In genomic region chr12:102713153-102713865, GRCm38 (mm10) we compare ENCODE assay signal across 24 mouse cellular contexts. TPM values are rescaled to one million over a fixed set of nuclear protein-coding genes. Genes with fewer than 3 reads are reported as not detected.
DNase-seq lines count a peak whose midpoint lies in the region; ATAC-seq and TF ChIP-seq lines count a peak whose summit lies in the region.
"Had no signal": no experiment of that assay in that cellular context is flagged by ENCODE, and none has a peak within 500 bp of the region (broad histone marks: within the 10 kb centered on the region; RNA-seq: fewer than 3 reads in every experiment).

No protein-coding gene starts in this region.

- DNase-seq in adrenal gland, postnatal 10 days: peak; percentile 42
- no peak for DNase-seq in adrenal gland, adult 8-10 months
- no peak for DNase-seq in kidney, postnatal 0 days (ENCODE audit: low spot score)
- no peak for DNase-seq in kidney, adult 9 months
- no peak for DNase-seq in embryo, embryonic 10 days (ENCODE audit: low spot score)
- DNase-seq: cerebellum, adult 8-10 months; gastrocnemius, postnatal 25 days; kidney, postnatal 36 days; lung, adult 2 months; thymus, postnatal 14 days had no signal

- H3K9ac ChIP-seq in kidney, postnatal 0 days (ENCODE audit: low read depth, low read length): no peak overlapping the region
- no peak overlapping the region for H3K9ac ChIP-seq in forebrain, embryonic 15.5 days (replicated peaks)
- H3K9ac ChIP-seq: heart, embryonic 13.5 days; hindbrain, embryonic 15.5 days; neural tube, embryonic 13.5 days had no signal

- no peak overlapping the region for H3K4me3 ChIP-seq in kidney, postnatal 0 days (replicated peaks; ENCODE audit: low read depth, low read length)
- no peak overlapping the region for H3K4me3 ChIP-seq in forebrain, embryonic 15.5 days
- H3K4me3 ChIP-seq: erythroblast, embryonic 14.5 days; heart, embryonic 13.5 days; hindbrain, embryonic 15.5 days; neural tube, embryonic 13.5 days had no signal

- no peaks in the 10 kb centered on the region for H3K4me1 ChIP-seq in kidney, postnatal 0 days (replicated peaks; ENCODE audit: insufficient read depth, low read length)
- H3K4me1 ChIP-seq in forebrain, embryonic 15.5 days: no peaks in the 10 kb centered on the region
- H3K4me1 ChIP-seq: hindbrain, embryonic 15.5 days; neural tube, embryonic 13.5 days had no signal

- no peak for TF ChIP-seq CTCF in kidney, postnatal 0 days (IDR thresholded peaks at IDR 0.05; ENCODE audit: low read depth)

- no peaks in the 10 kb centered on the region for H3K27me3 ChIP-seq in kidney, postnatal 0 days (ENCODE audit: insufficient read depth, low read length)
- no peaks in the 10 kb centered on the region for H3K27me3 ChIP-seq in forebrain, embryonic 15.5 days
- H3K27me3 ChIP-seq: heart, embryonic 13.5 days; hindbrain, embryonic 15.5 days; neural tube, embryonic 13.5 days; Patski had no signal

- 51% methylated on average over 20 of the region's 20 CpGs for WGBS in kidney, postnatal 0 days
- WGBS in forebrain, embryonic 15.5 days: 81% methylated on average over 20 of the region's 20 CpGs

- ATAC-seq in kidney, postnatal 0 days (replicated peaks; ENCODE audit: low FRiP score, low read depth): no peak
- ATAC-seq in common myeloid progenitor, adult 5-6 weeks (replicated peaks; ENCODE audit: low read depth, poor library complexity, severe bottlenecking): peak; percentile 59; the same call in 1 of the 2 replicates
- 0 out of 2 replicates have a peak, but pooled peaks have one; percentile 34 for ATAC-seq in megakaryocyte-erythroid progenitor cell, adult 5-6 weeks (replicated peaks; ENCODE audit: low FRiP score, low TSS enrichment, poor library complexity, severe bottlenecking)
- ATAC-seq in forebrain, embryonic 15.5 days (replicated peaks): no peak
- ATAC-seq: intestine, postnatal 0 days; Patski had no signal

- no peak overlapping the region for H3K4me2 ChIP-seq in kidney, postnatal 0 days (ENCODE audit: low read length)
- H3K4me2 ChIP-seq in forebrain, embryonic 15.5 days (replicated peaks): no peak overlapping the region
- H3K4me2 ChIP-seq: heart, embryonic 13.5 days; hindbrain, embryonic 15.5 days; neural tube, embryonic 13.5 days had no signal

- peak overlapping the region; percentile 19; the same call in 1 of the 2 replicates for H3K27ac ChIP-seq in kidney, postnatal 0 days
- H3K27ac ChIP-seq in forebrain, embryonic 15.5 days (replicated peaks): no peak overlapping the region
- H3K27ac ChIP-seq: heart, embryonic 13.5 days; hindbrain, embryonic 15.5 days; macrophage; neural tube, embryonic 13.5 days had no signal

- H3K9me3 ChIP-seq in kidney, postnatal 0 days (replicated peaks; ENCODE audit: low read length): no peaks in the 10 kb centered on the region
- no peaks in the 10 kb centered on the region for H3K9me3 ChIP-seq in forebrain, embryonic 15.5 days
- H3K9me3 ChIP-seq: heart, embryonic 13.5 days; hindbrain, embryonic 15.5 days; neural tube, embryonic 13.5 days had no signal

- no peaks in the 10 kb centered on the region for H3K36me3 ChIP-seq in kidney, postnatal 0 days (ENCODE audit: insufficient read depth, low read length)
- no peaks in the 10 kb centered on the region for H3K36me3 ChIP-seq in forebrain, embryonic 15.5 days
- H3K36me3 ChIP-seq: heart, embryonic 13.5 days; hindbrain, embryonic 15.5 days; neural tube, embryonic 13.5 days had no signal

RNA-seq across cellular contexts. Expression of gene Itpk1, which starts 8.6 kb away (rescaled TPM):
- 10 to 100 TPM; 98.3 to 99.2 TPM for total RNA-seq in adrenal gland, postnatal 10 days (2021)
- 100 to 1,000 TPM in 2 of 4 experiments, 10 to 100 TPM in 2; 49.2 to 139 (median 86.7) TPM for total RNA-seq in adrenal gland, adult 8-10 months (2022)
- polyA plus RNA-seq in kidney, postnatal 0 days (2015; fragmentation: Nextera tagmentation; extraction: Ambion mirVana): 16.1 and 17.8 TPM in 2 replicates
- total RNA-seq in common myeloid progenitor, adult 5-6 weeks (2017): 9.4 and 12.0 TPM in 2 replicates
- 7.4 and 12.1 TPM in 2 replicates for total RNA-seq in megakaryocyte-erythroid progenitor cell, adult 5-6 weeks (2014; fragmentation: Nextera tagmentation)
- 4.9 and 6.5 TPM in 2 replicates for total RNA-seq in megakaryocyte-erythroid progenitor cell, adult 5-6 weeks (2017)
- 58.7 and 59.1 TPM in 2 replicates for polyA plus RNA-seq in forebrain, embryonic 15.5 days (2015; fragmentation: Nextera tagmentation; extraction: Ambion mirVana)

RNA-seq across cellular contexts. Expression of gene Moap1, which starts 30.2 kb away (rescaled TPM):
- total RNA-seq in adrenal gland, postnatal 10 days (2021): 1 to 10 TPM; 6.4 to 9.2 TPM
- 10 to 100 TPM in 3 of 4 experiments, 1 to 10 TPM in 1; 8.2 to 13.6 (median 11.5) TPM for total RNA-seq in adrenal gland, adult 8-10 months (2022)
- polyA plus RNA-seq in kidney, postnatal 0 days (2015; fragmentation: Nextera tagmentation; extraction: Ambion mirVana): 13.8 and 20.7 TPM in 2 replicates
- 5.5 and 11.6 TPM in 2 replicates for total RNA-seq in common myeloid progenitor, adult 5-6 weeks (2017)
- 3.8 and 8.2 TPM in 2 replicates for total RNA-seq in megakaryocyte-erythroid progenitor cell, adult 5-6 weeks (2014; fragmentation: Nextera tagmentation)
- total RNA-seq in megakaryocyte-erythroid progenitor cell, adult 5-6 weeks (2017): 11.5 and 15.8 TPM in 2 replicates
- polyA plus RNA-seq in forebrain, embryonic 15.5 days (2015; fragmentation: Nextera tagmentation; extraction: Ambion mirVana): 48.9 and 53.2 TPM in 2 replicates
- polyA plus RNA-seq: erythroblast, embryonic 14.5 days had no signal

RNA-seq across cellular contexts. Expression of gene Tmem251, which starts 30.3 kb away (rescaled TPM):
- total RNA-seq in adrenal gland, postnatal 10 days (2021): 1 to 10 TPM; 4.6 to 5.1 TPM
- total RNA-seq in adrenal gland, adult 8-10 months (2022): 1 to 10 TPM; 7.2 to 8.8 (median 7.7) TPM
- 15.0 and 15.2 TPM in 2 replicates for polyA plus RNA-seq in kidney, postnatal 0 days (2015; fragmentation: Nextera tagmentation; extraction: Ambion mirVana)
- total RNA-seq in common myeloid progenitor, adult 5-6 weeks (2017): 11.3 and 11.9 TPM in 2 replicates
- 9.2 and 13.8 TPM in 2 replicates for total RNA-seq in megakaryocyte-erythroid progenitor cell, adult 5-6 weeks (2014; fragmentation: Nextera tagmentation)
- total RNA-seq in megakaryocyte-erythroid progenitor cell, adult 5-6 weeks (2017): 8.1 and 10.8 TPM in 2 replicates
- polyA plus RNA-seq in forebrain, embryonic 15.5 days (2015; fragmentation: Nextera tagmentation; extraction: Ambion mirVana): 11.4 and 12.7 TPM in 2 replicates

RNA-seq across cellular contexts. Expression of gene Gm28051, which starts 44.3 kb away (rescaled TPM):
- not detected for total RNA-seq in adrenal gland, postnatal 10 days (2021)
- not detected for total RNA-seq in adrenal gland, adult 8-10 months (2022)
- 0.57 TPM in 1 of 2 replicates, not detected in the other for polyA plus RNA-seq in kidney, postnatal 0 days (2015; fragmentation: Nextera tagmentation; extraction: Ambion mirVana)
- not detected in 2 replicates for total RNA-seq in common myeloid progenitor, adult 5-6 weeks (2017)
- total RNA-seq in megakaryocyte-erythroid progenitor cell, adult 5-6 weeks (2014; fragmentation: Nextera tagmentation): not detected in 2 replicates
- total RNA-seq in megakaryocyte-erythroid progenitor cell, adult 5-6 weeks (2017): not detected in 2 replicates
- polyA plus RNA-seq in forebrain, embryonic 15.5 days (2015; fragmentation: Nextera tagmentation; extraction: Ambion mirVana): not detected in 2 replicates
- total RNA-seq: gastrocnemius, postnatal 25 days; layer of hippocampus, postnatal 10 days; left cerebral cortex, postnatal 10 days had no signal
- polyA plus RNA-seq: brain, embryonic 14.5 days; erythroblast, embryonic 14.5 days; heart, embryonic 13.5 days; hindbrain, embryonic 15.5 days; intestine, postnatal 0 days; lung, adult 2 months; macrophage; neural tube, embryonic 13.5 days; Patski; stomach, embryonic 16.5 days had no signal

RNA-seq across cellular contexts. Expression of gene Gon7, which starts 44.3 kb away (rescaled TPM):
- 10 to 100 TPM; 12.7 to 12.9 TPM for total RNA-seq in adrenal gland, postnatal 10 days (2021)
- 10 to 100 TPM; 12.1 to 16.5 (median 14.6) TPM for total RNA-seq in adrenal gland, adult 8-10 months (2022)
- 22.2 and 23.1 TPM in 2 replicates for polyA plus RNA-seq in kidney, postnatal 0 days (2015; fragmentation: Nextera tagmentation; extraction: Ambion mirVana)
- 16.2 and 26.6 TPM in 2 replicates for total RNA-seq in common myeloid progenitor, adult 5-6 weeks (2017)
- total RNA-seq in megakaryocyte-erythroid progenitor cell, adult 5-6 weeks (2014; fragmentation: Nextera tagmentation): 12.2 and 21.1 TPM in 2 replicates
- 25.5 and 28.1 TPM in 2 replicates for total RNA-seq in megakaryocyte-erythroid progenitor cell, adult 5-6 weeks (2017)
- polyA plus RNA-seq in forebrain, embryonic 15.5 days (2015; fragmentation: Nextera tagmentation; extraction: Ambion mirVana): 42.4 and 45.4 TPM in 2 replicates

Comparison
In these comparisons a context has a peak if more than half of its experiments do, and no peak if none do; other contexts are left out.
1. ATAC-seq: peak in common myeloid progenitor, adult 5-6 weeks (single experiment) and megakaryocyte-erythroid progenitor cell, adult 5-6 weeks (single experiment); none in kidney, postnatal 0 days (single experiment) and forebrain, embryonic 15.5 days (single experiment).